Mouse (Mus musculus) R1 (cell line): ENCODE results near the gene Cherp.
A peak's percentile ranks its signal among the peaks of the same experiment; 100 is the strongest.

Experiments used
- DNase-seq: peaks from one replicate; pipeline ENCODE4 v3.0.0-alpha.2; 2018; ENCODE audit warnings: low read depth, low spot score

Cherp gene

GRCm38 (mm10) chr8:72470684-72471083, 4.3 kb downstream of the Cherp start:
- no peak for DNase-seq

GRCm38 (mm10) chr8:72469984-72470383, 5.0 kb downstream of the Cherp start:
- no peak for DNase-seq

GRCm38 (mm10) chr8:72469243-72469642, 5.8 kb downstream of the Cherp start:
- DNase-seq: no peak

- no peak for DNase-seq
Measured at GRCm38 (mm10) chr8:72464211-72464610, 10.8 kb downstream of the Cherp start.

- DNase-seq: no peak
Measured at GRCm38 (mm10) chr8:72459881-72460533, 15.0 kb downstream of the Cherp start.

- no peak for DNase-seq
Measured at GRCm38 (mm10) chr8:72458457-72458856, 16.6 kb downstream of the Cherp start.

GRCm38 (mm10) chr8:72457806-72458205, 17.2 kb downstream of the Cherp start:
- DNase-seq: no peak

- DNase-seq: no peak
Measured at GRCm38 (mm10) chr8:72455317-72455716, 19.7 kb downstream of the Cherp start.

- peak; percentile 77 for DNase-seq
Measured at GRCm38 (mm10) chr8:72453904-72454303, 21.1 kb downstream of the Cherp start.

GRCm38 (mm10) chr8:72451516-72451915, 23.5 kb downstream of the Cherp start:
- DNase-seq: no peak

GRCm38 (mm10) chr8:72445071-72445470, 30.0 kb downstream of the Cherp start:
- no peak for DNase-seq

- DNase-seq: no peak
Measured at GRCm38 (mm10) chr8:72443994-72444350, 31.1 kb downstream of the Cherp start.

- DNase-seq: peak; percentile 99
Measured at GRCm38 (mm10) chr8:72443338-72443993, 31.6 kb downstream of the Cherp start, which contains the start of the genes Calr3 and 1700030K09Rik. Gene Calr3, minus strand, starts transcription at chr8:72443870. Gene 1700030K09Rik, plus strand, starts transcription at chr8:72443880.

- no peak for DNase-seq
Measured at GRCm38 (mm10) chr8:72438248-72439015, 36.6 kb downstream of the Cherp start.

GRCm38 (mm10) chr8:72434952-72435351, 40.1 kb downstream of the Cherp start:
- peak; percentile 54 for DNase-seq

- DNase-seq: peak; percentile 47
Measured at GRCm38 (mm10) chr8:72429676-72430075, 45.4 kb downstream of the Cherp start.

GRCm38 (mm10) chr8:72422926-72423325, 52.1 kb downstream of the Cherp start:
- DNase-seq: peak; percentile 68

GRCm38 (mm10) chr8:72421362-72422335, 53.4 kb downstream of the Cherp start, which contains the start of gene Eps15l1:
Gene Eps15l1, minus strand, starts transcription at chr8:72421460.
- DNase-seq: peak; percentile 99

GRCm38 (mm10) chr8:72420571-72421361, 54.3 kb downstream of the Cherp start:
- DNase-seq: peak; percentile 71

- DNase-seq: no peak
Measured at GRCm38 (mm10) chr8:72418073-72418472, 57.0 kb downstream of the Cherp start.
